Mouse (Mus musculus) frontal cortex, postnatal 25 days (tissue): ENCODE measurements around the gene Osbpl3.
A peak's percentile ranks its signal among the peaks of the same experiment; 100 is the strongest.
"Not testable (repeated sequence)": the region's sequence is repeated elsewhere in the genome, so short reads cannot be mapped to it uniquely, and the experiment has no call there.

ENCODE experiments used
- DNase-seq, 2 experiments: peaks; one replicate each; pipeline ENCODE4 v3.0.0; 2022; ENCODE audit warnings: low spot score in 2 of 2

Gene Osbpl3

GRCm38 (mm10) chr6:50453651-50454050 is 2.4 kb downstream of the Osbpl3 start:
- no peak for DNase-seq

- no peak for DNase-seq
Observed at GRCm38 (mm10) chr6:50452220-50452619, 3.8 kb downstream of the Osbpl3 start.

GRCm38 (mm10) chr6:50445616-50446015 is 10.4 kb downstream of the Osbpl3 start:
- DNase-seq, result no peak

- DNase-seq, result no peak
Observed at GRCm38 (mm10) chr6:50440966-50441862, 14.8 kb downstream of the Osbpl3 start.

GRCm38 (mm10) chr6:50440197-50440596 is 15.8 kb downstream of the Osbpl3 start:
- peak in 1 of 2 experiments; percentile 21 for DNase-seq

GRCm38 (mm10) chr6:50438900-50439299 is 17.1 kb downstream of the Osbpl3 start:
- not testable (repeated sequence) for DNase-seq

GRCm38 (mm10) chr6:50437815-50438214 is 18.2 kb downstream of the Osbpl3 start:
- no peak for DNase-seq

GRCm38 (mm10) chr6:50436661-50437060 is 19.3 kb downstream of the Osbpl3 start:
- DNase-seq, result no peak

- no peak for DNase-seq
Observed at GRCm38 (mm10) chr6:50432491-50432890, 23.5 kb downstream of the Osbpl3 start.

GRCm38 (mm10) chr6:50429299-50429698 is 26.7 kb downstream of the Osbpl3 start:
- no peak for DNase-seq

GRCm38 (mm10) chr6:50427051-50427732 is 28.8 kb downstream of the Osbpl3 start:
- DNase-seq, result no peak

- no peak for DNase-seq
Observed at GRCm38 (mm10) chr6:50426571-50426970, 29.4 kb downstream of the Osbpl3 start.

- no peak for DNase-seq
Observed at GRCm38 (mm10) chr6:50424271-50424670, 31.7 kb downstream of the Osbpl3 start.

GRCm38 (mm10) chr6:50420413-50420812 is 35.6 kb downstream of the Osbpl3 start:
- DNase-seq, result no peak

GRCm38 (mm10) chr6:50419518-50420290 is 36.3 kb downstream of the Osbpl3 start:
- DNase-seq, result no peak

- no peak for DNase-seq
Observed at GRCm38 (mm10) chr6:50418951-50419350, 37.0 kb downstream of the Osbpl3 start.

GRCm38 (mm10) chr6:50416854-50417253 is 39.1 kb downstream of the Osbpl3 start:
- no peak for DNase-seq

GRCm38 (mm10) chr6:50415431-50415830 is 40.6 kb downstream of the Osbpl3 start:
- no peak for DNase-seq

- no peak for DNase-seq
Observed at GRCm38 (mm10) chr6:50414547-50414946, 41.5 kb downstream of the Osbpl3 start.

GRCm38 (mm10) chr6:50413381-50413780 is 42.6 kb downstream of the Osbpl3 start:
- no peak for DNase-seq

- DNase-seq, result peak in 1 of 2 experiments; percentile 30
Observed at GRCm38 (mm10) chr6:50412174-50412573, 43.8 kb downstream of the Osbpl3 start.

- no peak for DNase-seq
Observed at GRCm38 (mm10) chr6:50404698-50405097, 51.3 kb downstream of the Osbpl3 start.
